Mouse (Mus musculus) kidney, postnatal 36 days (tissue): ENCODE data around the gene Rpa1.
"Not testable (repeated sequence)": the region's sequence is repeated elsewhere in the genome, so short reads cannot be mapped to it uniquely, and the experiment has no call there.

Source experiments
- DNase-seq, 2 experiments: peaks; one replicate each; pipeline ENCODE4 v3.0.0; 2021 to 2022; ENCODE audit warnings: mixed read lengths in 2 of 2

Rpa1 gene

DNA sequence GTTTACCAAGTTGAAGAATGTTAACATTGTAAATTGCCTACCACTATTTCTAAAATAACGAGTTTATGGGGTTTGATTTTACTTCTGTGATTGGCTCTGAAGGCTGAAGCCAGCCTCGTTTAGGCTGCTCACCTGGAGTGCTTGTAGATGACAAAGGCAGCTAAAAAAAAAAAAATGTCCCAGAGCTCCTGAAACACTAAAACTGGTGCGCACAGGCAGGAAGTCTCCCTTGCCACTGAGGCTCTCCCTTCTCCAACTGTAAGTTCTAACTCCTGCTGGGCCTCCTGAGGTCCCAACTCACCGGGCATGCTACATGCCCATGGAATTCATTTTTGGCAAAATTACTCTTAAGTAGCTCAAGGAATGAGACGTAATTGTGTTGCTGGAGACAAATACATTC is 28.9 kb downstream of the Rpa1 start:
- no peak for DNase-seq

- DNase-seq: no peak
Measured at GRCm38 (mm10) chr11:75318351-75319221, 29.5 kb downstream of the Rpa1 start.

DNA sequence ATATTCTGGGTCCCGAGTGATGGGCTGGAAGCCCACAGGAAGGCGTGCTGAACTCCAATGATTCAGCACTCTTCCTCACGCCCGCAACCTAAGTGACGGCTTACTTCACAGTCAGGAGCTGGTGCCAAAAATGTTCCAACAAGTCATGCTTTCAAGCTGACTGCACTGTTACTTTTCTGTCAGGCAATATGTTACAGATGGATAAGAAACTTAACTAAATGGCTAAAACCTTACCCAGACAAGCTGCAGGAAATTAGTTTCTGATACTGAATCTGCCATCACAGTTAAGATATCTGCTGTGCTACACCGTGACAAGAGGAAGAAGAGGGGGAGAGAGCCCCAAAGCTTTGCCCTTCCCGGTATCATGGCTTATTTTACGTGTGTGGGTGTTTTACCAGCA is 34.3 kb downstream of the Rpa1 start:
- DNase-seq: no peak

GRCm38 (mm10) chr11:75311751-75312150 is 36.4 kb downstream of the Rpa1 start:
- DNase-seq: no peak

- DNase-seq: no peak
Measured at GRCm38 (mm10) chr11:75310813-75311212, 37.3 kb downstream of the Rpa1 start.

- DNase-seq: peak in 1 of 2 experiments; percentile 16
Measured at GRCm38 (mm10) chr11:75308650-75309049, 39.5 kb downstream of the Rpa1 start.

DNA sequence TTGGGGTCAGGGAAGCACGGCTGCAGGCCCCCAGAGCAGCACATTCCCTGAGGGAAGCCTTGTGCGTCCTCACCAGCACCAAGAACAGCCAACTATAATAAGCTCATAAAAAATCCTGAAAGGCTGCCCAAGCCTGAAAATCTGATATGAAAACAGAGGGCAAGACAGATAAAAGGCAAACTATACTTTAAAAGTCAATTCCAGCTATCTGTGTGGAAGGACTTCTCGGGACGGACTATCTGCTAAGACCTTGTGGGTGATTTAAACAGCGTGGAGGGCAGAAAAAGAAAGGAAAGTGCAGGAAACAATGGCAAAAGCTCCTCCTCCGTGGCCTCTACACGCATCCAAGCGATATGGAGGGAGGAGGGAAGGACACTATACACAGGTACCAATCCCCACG is 43.3 kb downstream of the Rpa1 start:
- DNase-seq: no peak

GRCm38 (mm10) chr11:75300954-75301353 is 47.2 kb downstream of the Rpa1 start:
- DNase-seq: no peak

GRCm38 (mm10) chr11:75299786-75300185 is 48.3 kb downstream of the Rpa1 start:
- DNase-seq: no peak

- peak; percentile 68 to 69 for DNase-seq
Measured at GRCm38 (mm10) chr11:75298491-75298890, 49.6 kb downstream of the Rpa1 start.

DNA sequence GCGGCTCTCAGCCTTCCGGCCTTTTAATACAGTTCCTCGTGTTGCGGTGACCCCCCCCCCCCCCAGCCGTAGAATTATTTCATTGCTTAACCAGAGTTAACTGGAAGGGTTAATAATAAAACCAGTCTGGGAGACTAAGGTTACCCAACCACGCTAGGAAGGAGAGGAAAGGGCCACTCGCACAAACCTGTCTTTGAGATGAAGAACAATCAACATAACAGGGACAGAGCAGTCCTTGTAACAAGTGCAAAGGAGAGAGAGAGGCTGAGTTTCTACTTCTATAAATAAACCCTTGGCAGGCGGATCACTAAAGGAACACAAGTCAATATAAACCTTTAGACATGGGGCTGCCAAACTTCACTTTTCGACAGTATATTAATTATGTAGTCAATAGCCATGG is 50.5 kb downstream of the Rpa1 start:
- DNase-seq: peak; percentile 27 to 68

GRCm38 (mm10) chr11:75296406-75297005 is 51.6 kb downstream of the Rpa1 start:
- DNase-seq: no peak

DNA sequence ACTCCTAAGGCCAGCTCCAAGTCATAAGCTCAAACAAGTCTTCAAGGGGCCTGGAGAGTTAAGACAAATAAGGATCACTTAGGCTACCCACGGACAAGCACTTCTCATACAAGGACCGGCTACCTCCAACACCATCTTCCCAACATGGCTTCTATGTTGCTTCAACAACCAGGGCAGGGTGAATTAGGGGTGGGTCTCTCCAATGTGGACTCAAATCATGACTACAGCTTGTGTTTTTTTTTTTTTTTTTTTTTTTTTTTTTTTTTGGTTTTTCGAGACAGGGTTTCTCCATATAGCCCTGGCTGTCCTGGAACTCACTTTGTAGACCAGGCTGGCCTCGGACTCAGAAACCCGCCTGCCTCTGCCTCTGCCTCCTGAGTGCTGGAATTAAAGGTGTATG is 52.6 kb downstream of the Rpa1 start:
- DNase-seq: not testable (repeated sequence)

GRCm38 (mm10) chr11:75294862-75295261 is 53.3 kb downstream of the Rpa1 start:
- peak; percentile 57 to 82 for DNase-seq

- peak; percentile 53 to 69 for DNase-seq
Measured at GRCm38 (mm10) chr11:75293852-75294361, 54.2 kb downstream of the Rpa1 start.

DNA sequence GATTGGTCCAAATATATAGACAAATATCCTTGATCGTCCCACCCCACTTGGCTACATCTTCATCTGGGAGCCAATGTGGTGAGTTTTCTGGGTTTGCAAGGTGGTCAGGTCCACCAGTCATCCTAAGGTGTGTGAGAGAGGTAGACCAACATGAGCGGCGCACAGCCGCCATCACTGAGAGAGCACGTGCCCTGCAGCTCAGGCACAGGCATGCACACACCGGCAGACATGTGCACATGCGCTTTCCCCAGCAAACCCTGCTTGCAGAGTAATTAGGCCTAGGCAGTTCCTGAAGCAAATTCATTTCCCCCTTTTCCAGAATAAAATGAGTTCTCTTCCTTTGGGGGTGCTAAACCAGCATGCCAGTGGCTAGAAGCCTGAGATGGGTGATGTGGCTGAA is 55.8 kb downstream of the Rpa1 start:
- no peak for DNase-seq

GRCm38 (mm10) chr11:75291389-75292215 is 56.5 kb downstream of the Rpa1 start:
- DNase-seq: peak; percentile 55 to 72

GRCm38 (mm10) chr11:75290566-75291271 is 57.4 kb downstream of the Rpa1 start:
- peak; percentile 92 to 94 for DNase-seq

DNA sequence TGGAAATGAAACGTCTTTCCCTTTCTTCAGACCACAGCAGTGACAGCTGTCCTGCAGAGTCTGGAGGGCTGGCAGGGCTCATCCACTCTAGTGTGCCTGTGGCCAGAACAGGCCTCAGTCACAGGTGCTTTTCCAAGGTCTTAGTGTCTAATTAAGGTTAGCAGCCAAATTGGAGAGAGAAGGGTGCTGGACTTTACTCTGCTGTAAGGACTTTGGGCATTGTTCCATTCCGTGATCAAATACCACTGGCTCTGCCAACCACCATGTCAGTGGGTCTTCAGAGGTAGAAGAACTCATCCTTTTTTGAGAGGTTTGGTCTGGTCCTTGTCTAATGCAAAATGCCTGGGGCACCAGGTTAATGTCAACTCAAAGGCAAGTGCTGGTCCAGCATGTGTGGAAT is 59.0 kb downstream of the Rpa1 start:
- peak; percentile 43 to 44 for DNase-seq

DNA sequence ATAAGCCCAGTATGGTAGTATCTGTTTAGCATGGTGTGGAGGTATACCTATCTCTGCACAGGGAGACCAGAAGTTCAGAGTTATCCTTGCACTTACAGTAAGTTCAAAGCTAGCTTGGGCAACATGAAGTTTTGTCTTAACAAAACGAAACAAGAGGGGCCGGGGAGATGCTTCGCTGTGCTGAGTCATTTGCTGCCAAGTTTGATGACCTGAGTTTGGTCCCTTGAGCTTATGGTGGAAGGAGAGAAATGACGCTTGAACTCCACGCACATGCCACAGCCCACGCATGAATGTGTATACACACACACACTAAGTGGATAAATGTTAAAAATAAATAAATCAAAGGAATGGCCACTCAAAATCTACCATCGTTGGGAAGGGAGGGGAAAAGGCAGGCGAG is 59.6 kb downstream of the Rpa1 start:
- DNase-seq: no peak

- DNase-seq: no peak
Measured at GRCm38 (mm10) chr11:75287940-75288339, 60.2 kb downstream of the Rpa1 start.

GRCm38 (mm10) chr11:75286868-75287267 is 61.3 kb downstream of the Rpa1 start:
- DNase-seq: no peak
